Mouse (Mus musculus): ENCODE data around the gene Bcor. TPM values are rescaled to one million over a fixed set of nuclear protein-coding genes. Genes with fewer than 3 reads are reported as not detected.
A peak's percentile ranks its signal among the peaks of the same experiment; 100 is the strongest.

Bcor gene
- polyA plus RNA-seq, 1 experiment from 2014 or later, result 26.3 TPM

DNA sequence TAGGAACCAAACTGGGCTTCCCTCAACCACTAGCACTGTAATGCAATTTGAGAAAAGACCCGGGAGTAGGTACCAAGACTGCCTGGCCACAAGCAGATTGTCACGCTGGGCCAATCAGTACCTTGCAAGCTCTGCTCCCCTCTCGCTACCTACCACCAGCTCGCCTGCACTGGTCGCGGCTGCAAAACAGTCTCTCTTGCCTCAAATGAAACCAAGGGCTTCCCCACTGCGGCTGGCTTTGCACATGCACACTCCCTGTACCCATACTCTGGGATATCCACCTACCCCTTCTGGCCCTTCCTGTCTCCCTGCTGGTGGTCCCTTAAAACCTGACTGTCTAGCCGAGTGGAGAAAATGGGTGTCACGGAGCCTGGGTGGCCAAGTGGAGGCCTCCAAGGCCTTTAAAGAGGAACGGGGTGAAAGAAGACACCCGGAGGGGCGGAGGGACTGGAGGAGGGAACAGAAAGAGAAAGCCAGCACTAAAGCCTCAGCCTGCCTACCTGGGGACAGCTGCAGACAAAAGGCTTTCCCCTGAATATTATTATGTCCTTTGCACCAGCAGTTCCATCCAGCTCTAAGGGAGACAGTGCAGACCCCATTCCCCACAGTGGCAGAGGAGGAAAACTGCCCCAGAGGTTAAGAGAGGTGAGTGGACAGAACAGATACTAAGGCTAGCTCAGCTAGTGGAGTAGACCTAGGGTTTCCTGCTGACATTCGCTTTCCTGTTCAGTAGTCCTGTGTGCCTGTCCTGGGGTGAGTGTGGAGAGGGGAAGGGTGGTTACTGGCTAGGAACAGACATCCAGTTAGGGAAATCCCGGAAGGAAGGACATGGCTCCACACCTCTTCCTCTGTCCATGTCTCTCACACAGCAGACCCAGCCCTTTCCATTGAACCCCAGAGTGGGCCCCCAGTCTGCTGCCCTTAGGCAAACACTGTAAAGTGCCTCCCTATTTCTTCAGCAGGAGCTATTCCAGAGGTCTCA, 30.0 kb downstream of the Bcor start:
- 0 out of 2 replicates have a peak overlapping the region, but pooled peaks have one; percentile 60 for H3K4me2 ChIP-seq (replicated peaks)
- H3K27me3 ChIP-seq, result peaks cover 88% of the 10 kb centered on the region
- ATAC-seq (ENCODE audit: low FRiP score, low read depth), result no peak
- no peak overlapping the region for H3K27ac ChIP-seq (replicated peaks)
- H3K36me3 ChIP-seq, result no peaks in the 10 kb centered on the region
- H3K4me3 ChIP-seq, result no peak overlapping the region
- no peaks in the 10 kb centered on the region for H3K9me3 ChIP-seq
- 10% methylated on average over 14 of the region's 14 CpGs for WGBS
- no peak overlapping the region for H3K9ac ChIP-seq (replicated peaks)
- H3K4me1 ChIP-seq, result peaks cover 40% of the 10 kb centered on the region

DNA sequence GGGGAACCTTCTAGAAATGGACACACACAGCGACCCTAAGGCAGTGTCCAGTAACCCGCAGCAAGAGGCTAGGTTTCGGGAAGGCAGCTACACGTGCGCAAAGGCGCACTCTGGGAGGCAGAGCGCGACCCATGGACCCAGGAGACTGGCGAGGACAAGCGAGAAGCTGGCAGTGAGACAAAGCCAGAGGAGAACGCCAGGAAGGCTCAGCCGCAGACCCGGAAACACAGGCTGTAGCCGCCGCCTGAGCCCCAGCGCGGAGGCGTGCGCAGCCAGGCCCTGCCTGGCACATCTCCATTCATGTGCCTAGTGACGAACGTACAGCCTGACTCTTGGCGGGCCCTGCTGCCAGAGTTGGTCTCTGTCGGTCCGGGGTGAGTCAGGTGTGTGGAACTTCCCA, 30.9 kb downstream of the Bcor start:
- peaks cover 44% of the 10 kb centered on the region for H3K4me1 ChIP-seq
- no peak for ATAC-seq (ENCODE audit: low FRiP score, low read depth)
- H3K27ac ChIP-seq (replicated peaks), result no peak overlapping the region
- H3K36me3 ChIP-seq, result no peaks in the 10 kb centered on the region
- H3K4me3 ChIP-seq, result peak overlapping the region; percentile 59
- H3K9ac ChIP-seq (replicated peaks), result 0 out of 2 replicates have a peak overlapping the region, but pooled peaks have one; percentile 78
- WGBS, result 5% methylated on average over 24 of the region's 24 CpGs
- H3K4me2 ChIP-seq (replicated peaks), result peak overlapping the region; percentile 60
- peaks cover 88% of the 10 kb centered on the region for H3K27me3 ChIP-seq
- no peaks in the 10 kb centered on the region for H3K9me3 ChIP-seq

DNA sequence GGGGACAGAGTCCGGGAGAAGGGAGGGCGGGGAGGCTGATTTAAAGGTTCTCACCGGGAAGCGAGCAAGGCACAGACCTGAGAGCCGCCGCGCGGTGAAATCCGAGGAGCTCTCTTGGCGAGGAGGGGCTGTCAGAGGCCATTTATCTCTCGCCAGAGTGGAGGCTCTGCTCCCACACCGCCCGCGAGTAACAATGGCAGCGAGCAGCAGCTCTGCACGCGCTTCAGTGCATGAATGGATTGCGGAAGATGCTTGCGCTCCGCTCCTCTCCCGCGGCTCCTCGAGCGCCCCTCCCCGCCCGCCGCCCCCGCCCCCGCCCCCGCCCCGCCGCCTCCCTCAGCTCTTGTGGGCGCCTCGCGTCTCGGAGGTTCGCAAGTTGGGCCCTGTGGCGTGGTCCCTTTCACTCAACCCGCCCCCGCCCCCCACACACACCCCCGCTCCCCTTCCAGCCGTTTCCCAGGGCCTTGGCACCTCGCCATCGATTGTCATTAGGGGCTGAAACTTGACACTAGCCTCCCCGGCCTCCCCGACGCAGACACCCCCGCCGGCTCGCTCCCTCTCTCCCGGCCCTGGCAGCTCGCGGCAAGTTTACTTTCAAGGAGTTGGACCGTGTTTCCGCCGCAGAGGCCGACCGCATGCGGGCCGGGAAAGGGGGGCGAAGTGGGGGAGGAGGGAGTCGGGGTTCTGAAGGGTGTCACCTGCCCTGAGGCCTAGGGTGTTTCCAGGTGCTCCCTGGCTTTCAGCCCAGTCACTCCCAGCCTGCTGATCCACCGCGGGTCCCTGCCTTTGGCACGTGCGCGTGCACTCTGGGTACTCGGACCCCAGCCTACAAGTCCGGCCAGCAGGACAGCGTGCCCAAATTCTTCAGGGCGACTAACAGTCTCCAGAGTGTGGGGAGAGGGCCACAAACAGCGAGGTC, 31.7 kb downstream of the Bcor start:
- Histone ChIP-seq H3K27ac (replicated peaks) (peak overlapping the region; percentile 93), H3K9ac (replicated peaks) (peak overlapping the region; percentile 78), H3K36me3 (no peaks in the 10 kb centered on the region), H3K4me2 (replicated peaks) (peak overlapping the region; percentile 60), H3K4me1 (peaks cover 43% of the 10 kb centered on the region), H3K4me3 (peak overlapping the region; percentile 59), H3K27me3 (peaks cover 87% of the 10 kb centered on the region), H3K9me3 (no peaks in the 10 kb centered on the region)
- peak; percentile 79 for ATAC-seq (ENCODE audit: low FRiP score, low read depth)
- WGBS, result 3% methylated on average over 43 of the region's 72 CpGs

DNA sequence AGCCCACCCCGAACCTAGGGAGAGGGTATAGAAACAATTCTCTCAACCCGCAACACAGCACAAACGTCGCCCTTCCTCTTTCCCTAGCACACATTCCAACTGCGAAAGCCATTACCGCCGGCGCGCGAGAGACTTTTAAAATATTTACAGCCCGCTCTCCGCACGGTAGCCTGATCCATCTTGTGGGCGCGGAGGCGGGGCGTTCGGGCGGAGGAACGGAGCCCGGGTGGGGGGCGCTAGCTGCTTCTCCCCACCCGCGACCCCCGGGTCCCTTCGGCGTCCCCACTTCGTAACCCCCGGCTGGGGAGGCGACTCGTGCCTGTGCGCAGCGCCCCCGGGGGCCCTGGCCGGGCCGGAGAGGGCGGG, 32.4 kb downstream of the Bcor start:
- Histone ChIP-seq H3K36me3 (no peaks in the 10 kb centered on the region), H3K4me2 (replicated peaks) (peak overlapping the region; percentile 60), H3K9ac (replicated peaks) (peak overlapping the region; percentile 78), H3K4me1 (peaks cover 43% of the 10 kb centered on the region), H3K9me3 (no peaks in the 10 kb centered on the region), H3K4me3 (peak overlapping the region; percentile 59), H3K27ac (replicated peaks) (peak overlapping the region; percentile 93), H3K27me3 (peaks cover 86% of the 10 kb centered on the region)
- 0 out of 2 replicates have a peak, but pooled peaks have one; percentile 0 for ATAC-seq (ENCODE audit: low FRiP score, low read depth)
- WGBS, result under 1% methylated on average over 28 of the region's 37 CpGs

DNA sequence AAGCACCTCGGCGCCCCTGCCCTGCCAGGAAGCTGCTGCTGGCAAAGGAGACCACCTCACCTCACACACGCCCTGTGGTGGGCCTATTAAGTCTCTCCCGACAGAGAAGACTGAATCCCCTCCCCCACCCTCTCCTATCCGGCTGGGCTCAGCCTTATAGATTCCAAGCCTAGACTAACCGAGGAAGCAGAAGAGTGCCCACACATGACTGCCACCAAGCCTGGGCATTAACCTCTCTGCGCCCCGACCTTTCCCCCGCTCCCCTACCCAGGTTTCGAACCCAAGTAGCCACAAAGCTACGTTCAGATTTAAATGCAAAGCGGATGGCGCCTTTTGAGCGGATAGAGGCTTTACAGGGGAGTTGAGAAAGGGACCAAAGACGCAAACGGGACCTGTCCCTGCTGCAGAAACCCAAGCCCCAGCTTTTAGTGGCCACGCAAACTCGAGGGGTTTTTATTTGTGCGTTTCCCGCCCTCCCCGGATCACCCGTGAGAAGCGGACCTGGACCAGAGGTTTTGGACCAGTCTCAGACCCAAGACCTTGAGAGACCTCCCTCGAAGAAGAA, 33.0 kb downstream of the Bcor start:
- H3K4me3 ChIP-seq, result peak overlapping the region; percentile 59
- WGBS, result 1% methylated on average over 24 of the region's 24 CpGs
- no peaks in the 10 kb centered on the region for H3K36me3 ChIP-seq
- ATAC-seq (ENCODE audit: low FRiP score, low read depth), result no peak
- peak overlapping the region; percentile 60 for H3K4me2 ChIP-seq (replicated peaks)
- peak overlapping the region; percentile 93 for H3K27ac ChIP-seq (replicated peaks)
- H3K9me3 ChIP-seq, result no peaks in the 10 kb centered on the region
- H3K4me1 ChIP-seq, result peaks cover 47% of the 10 kb centered on the region
- peak overlapping the region; percentile 78 for H3K9ac ChIP-seq (replicated peaks)
- peaks cover 85% of the 10 kb centered on the region for H3K27me3 ChIP-seq

DNA sequence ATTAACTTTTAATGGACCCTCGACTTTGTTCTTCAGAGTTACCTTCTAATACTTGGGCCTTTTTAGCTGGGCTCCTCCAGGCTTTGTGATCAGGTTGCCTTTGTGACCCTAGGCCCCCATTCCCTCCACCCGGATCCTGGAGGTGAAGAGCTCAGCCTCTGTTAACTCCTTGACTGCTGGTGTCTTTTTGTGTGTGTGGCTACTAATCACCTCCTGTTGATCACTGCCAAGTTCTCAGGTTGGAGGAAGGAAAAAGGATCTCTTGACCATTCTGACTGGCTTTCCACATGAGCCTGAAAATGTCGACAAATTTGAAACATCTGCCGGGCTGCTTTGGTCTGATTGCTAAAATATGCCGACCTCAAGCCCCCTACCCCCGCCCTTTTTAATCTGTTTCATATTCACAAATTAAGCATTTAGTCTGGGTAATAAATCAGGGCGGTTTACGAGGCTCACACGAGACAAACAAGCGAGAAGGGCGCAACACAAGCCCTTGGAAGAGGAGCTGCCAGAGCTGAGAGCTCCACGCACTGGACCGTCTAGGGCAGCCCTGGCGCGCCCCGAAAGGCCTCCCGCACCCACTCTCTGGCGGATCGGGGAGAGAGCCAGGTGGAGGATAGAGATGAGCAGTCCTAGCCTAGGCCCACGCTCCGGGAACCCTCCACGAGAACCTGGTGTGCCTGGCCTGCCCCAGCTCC, 33.6 kb downstream of the Bcor start:
- Histone ChIP-seq H3K4me1 (peaks cover 48% of the 10 kb centered on the region), H3K4me2 (replicated peaks) (peak overlapping the region; percentile 60), H3K9ac (replicated peaks) (peak overlapping the region; percentile 78), H3K4me3 (peak overlapping the region; percentile 59), H3K9me3 (no peaks in the 10 kb centered on the region), H3K27me3 (peaks cover 80% of the 10 kb centered on the region), H3K27ac (replicated peaks) (peak overlapping the region; percentile 20; the same call in 1 of the 2 replicates), H3K36me3 (no peaks in the 10 kb centered on the region)
- ATAC-seq (ENCODE audit: low FRiP score, low read depth), result no peak
- WGBS, result 7% methylated on average over 19 of the region's 22 CpGs

DNA sequence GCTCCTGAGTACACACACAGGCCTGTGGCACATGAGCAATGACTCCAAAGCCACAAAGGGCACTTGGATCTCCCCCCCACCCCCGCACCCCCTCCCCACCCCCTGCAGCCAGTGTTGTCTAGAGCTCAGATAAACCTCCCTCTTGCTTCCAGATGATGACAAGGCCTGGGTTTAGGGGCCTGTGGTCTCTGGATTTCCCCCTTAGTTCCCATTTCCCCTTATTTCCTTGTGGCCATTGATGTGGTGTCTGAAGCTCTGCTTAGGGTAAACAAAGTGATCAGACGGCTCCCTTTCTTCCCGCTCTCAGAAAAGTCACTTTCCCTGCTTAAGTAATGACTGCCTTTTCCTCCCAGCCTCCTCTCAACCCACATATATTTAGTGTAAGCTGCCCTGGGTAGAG, 35.6 kb downstream of the Bcor start:
- no peaks in the 10 kb centered on the region for H3K9me3 ChIP-seq
- H3K27ac ChIP-seq (replicated peaks), result no peak overlapping the region
- ATAC-seq (ENCODE audit: low FRiP score, low read depth), result no peak
- H3K4me2 ChIP-seq (replicated peaks), result no peak overlapping the region
- H3K4me3 ChIP-seq, result no peak overlapping the region
- H3K27me3 ChIP-seq, result peaks cover 60% of the 10 kb centered on the region
- WGBS, result 8% methylated on average over 3 of the region's 3 CpGs
- H3K36me3 ChIP-seq, result no peaks in the 10 kb centered on the region
- peaks cover 48% of the 10 kb centered on the region for H3K4me1 ChIP-seq
- no peak overlapping the region for H3K9ac ChIP-seq (replicated peaks)

DNA sequence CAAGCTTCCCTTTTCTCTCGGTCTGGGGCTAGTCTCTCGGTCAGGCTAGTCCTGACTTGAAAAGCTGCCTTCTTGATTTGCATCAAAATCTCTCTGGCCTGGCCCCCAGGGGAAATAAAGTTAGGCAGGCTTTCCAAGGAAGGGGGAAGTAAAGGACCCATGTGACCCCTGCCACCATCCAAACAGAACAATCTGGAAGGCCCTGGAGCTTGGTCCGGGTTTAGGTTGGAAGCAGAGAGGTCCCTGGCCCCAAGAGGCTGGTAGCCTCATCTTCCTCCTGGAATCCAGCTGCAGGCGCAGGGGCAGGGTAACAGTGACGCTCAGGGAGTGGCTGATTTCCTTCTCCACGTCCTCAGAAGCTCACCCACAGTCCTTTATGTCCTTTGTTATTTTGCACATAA, 36.5 kb downstream of the Bcor start:
- H3K9ac ChIP-seq (replicated peaks), result no peak overlapping the region
- H3K27me3 ChIP-seq, result peaks cover 51% of the 10 kb centered on the region
- 0 out of 2 replicates have a peak overlapping the region, but pooled peaks have one; percentile 34 for H3K4me2 ChIP-seq (replicated peaks)
- peaks cover 42% of the 10 kb centered on the region for H3K4me1 ChIP-seq
- no peak for ATAC-seq (ENCODE audit: low FRiP score, low read depth)
- H3K36me3 ChIP-seq, result no peaks in the 10 kb centered on the region
- H3K27ac ChIP-seq (replicated peaks), result peak overlapping the region; percentile 61; the same call in 1 of the 2 replicates
- WGBS, result 8% methylated on average over 6 of the region's 6 CpGs
- no peaks in the 10 kb centered on the region for H3K9me3 ChIP-seq
- H3K4me3 ChIP-seq, result no peak overlapping the region

DNA sequence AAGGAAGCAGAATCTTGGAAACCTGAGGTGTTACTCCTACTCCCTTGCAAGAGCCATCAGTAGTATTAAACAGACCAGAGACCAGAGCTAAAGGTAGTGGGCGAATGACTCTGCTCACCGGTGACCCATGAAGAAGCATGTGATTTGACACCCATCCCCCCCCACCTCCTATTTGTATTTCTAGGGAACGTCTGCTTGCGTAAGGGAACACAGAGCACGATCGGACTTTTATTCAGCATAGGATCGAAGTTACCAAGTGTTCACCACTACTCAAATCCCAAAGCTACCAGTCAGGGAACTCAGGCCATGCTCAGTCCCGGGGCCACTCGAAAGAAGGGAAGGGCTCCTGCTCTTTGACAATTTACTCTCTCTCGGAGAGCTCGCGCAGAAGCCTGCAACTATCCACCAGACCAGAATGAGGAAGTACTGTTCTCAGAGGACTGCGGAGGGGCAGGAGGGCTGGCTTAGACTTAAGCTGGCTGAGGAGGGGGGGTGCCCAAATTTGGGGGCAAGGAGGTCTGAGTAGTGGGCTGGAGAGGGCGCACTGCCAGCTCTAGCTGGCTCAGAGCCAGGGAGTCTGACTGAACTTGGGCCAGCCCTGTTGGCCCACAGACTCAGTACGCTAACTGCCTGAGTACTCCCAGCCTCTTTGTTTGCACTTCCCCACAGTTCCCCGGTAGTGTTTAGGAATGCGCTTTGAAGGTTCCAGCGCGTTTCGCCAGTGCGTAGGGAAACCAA, 37.4 kb downstream of the Bcor start:
- Histone ChIP-seq H3K27me3 (peaks cover 42% of the 10 kb centered on the region), H3K9ac (replicated peaks) (0 out of 2 replicates have a peak overlapping the region, but pooled peaks have one; percentile 6), H3K4me1 (peaks cover 40% of the 10 kb centered on the region), H3K36me3 (no peaks in the 10 kb centered on the region), H3K9me3 (no peaks in the 10 kb centered on the region), H3K4me2 (replicated peaks) (peak overlapping the region; percentile 34), H3K4me3 (0 out of 2 replicates have a peak overlapping the region, but pooled peaks have one; percentile 12), H3K27ac (replicated peaks) (peak overlapping the region; percentile 61)
- 8% methylated on average over 21 of the region's 21 CpGs for WGBS
- ATAC-seq (ENCODE audit: low FRiP score, low read depth), result peak; percentile 69

DNA sequence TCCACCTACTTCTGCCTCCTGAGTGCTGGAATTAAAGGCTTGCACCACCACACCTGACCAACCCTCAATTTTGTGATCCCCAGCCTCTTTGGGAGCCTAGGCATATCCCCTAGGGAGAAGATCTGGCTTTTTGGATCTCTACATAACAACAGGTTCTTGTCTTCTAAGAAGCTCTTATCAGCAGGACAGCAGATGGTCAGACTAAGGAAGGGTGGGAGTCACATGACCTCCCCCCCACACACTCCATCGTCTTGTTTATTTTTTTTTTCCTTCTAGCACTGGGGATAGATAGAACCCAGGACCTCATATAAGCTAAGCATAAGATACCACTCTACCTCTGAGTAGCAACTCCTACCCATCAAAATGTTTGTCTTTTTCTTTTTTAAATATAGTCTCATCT, 40.7 kb downstream of the Bcor start:
- Histone ChIP-seq H3K27ac (replicated peaks) (no peak overlapping the region), H3K36me3 (no peaks in the 10 kb centered on the region), H3K4me2 (replicated peaks) (no peak overlapping the region), H3K4me1 (peaks cover 28% of the 10 kb centered on the region), H3K9me3 (no peaks in the 10 kb centered on the region), H3K27me3 (peaks cover 20% of the 10 kb centered on the region), H3K9ac (replicated peaks) (no peak overlapping the region), H3K4me3 (no peak overlapping the region)
- ATAC-seq (ENCODE audit: low FRiP score, low read depth), result no peak
- WGBS, result 40% methylated on average over 1 of the region's 1 CpGs

All from midbrain, embryonic 12.5 days (tissue).